ENCODE assay signal across 10 mouse cellular contexts in the genomic region with DNA sequence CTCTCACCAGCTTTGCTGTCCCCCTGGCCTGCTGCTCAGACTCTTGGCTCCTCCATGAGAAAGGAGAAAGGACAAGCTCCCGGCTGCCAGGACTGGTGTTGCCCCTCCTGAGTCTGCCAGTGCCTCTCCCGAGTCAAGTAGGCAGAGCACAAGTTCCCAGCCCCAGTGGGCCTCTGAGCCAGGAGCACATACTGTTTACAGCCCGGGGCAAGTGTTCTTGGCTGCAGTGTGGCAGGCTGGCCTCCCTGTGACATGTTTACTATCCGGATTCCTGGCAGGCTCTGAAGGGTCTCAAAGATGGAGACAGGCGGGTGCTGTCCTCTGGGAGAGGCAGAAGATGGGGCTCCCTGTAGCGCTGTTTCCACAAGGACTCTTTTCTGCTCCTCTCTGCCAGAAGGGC. TPM values are rescaled to one million over a fixed set of nuclear protein-coding genes. Genes with fewer than 3 reads are reported as not detected.
DNase-seq lines count a peak whose midpoint lies in the region; ATAC-seq and TF ChIP-seq lines count a peak whose summit lies in the region.
"Had no signal": no experiment of that assay in that cellular context is flagged by ENCODE, and none has a peak within 500 bp of the region (broad histone marks: within the 10 kb centered on the region; RNA-seq: fewer than 3 reads in every experiment).

No protein-coding gene starts in this region.

- peak overlapping the region; percentile 63 for H3K27ac ChIP-seq in embryonic facial prominence, embryonic 15.5 days (replicated peaks)
- no peak overlapping the region for H3K27ac ChIP-seq in hindbrain, postnatal 0 days
- H3K27ac ChIP-seq in midbrain, embryonic 14.5 days (replicated peaks; ENCODE audit: low read depth, low read length), result no peak overlapping the region
- H3K27ac ChIP-seq: kidney, postnatal 0 days; liver, embryonic 13.5 days had no signal

- 0 out of 2 replicates have a peak, but pooled peaks have one; percentile 9 for ATAC-seq in embryonic facial prominence, embryonic 15.5 days (ENCODE audit: insufficient number of reproducible peaks, low FRiP score, low TSS enrichment, low read depth)
- peak; percentile 38; the same call in 1 of the 2 replicates for ATAC-seq in hindbrain, postnatal 0 days
- ATAC-seq in midbrain, embryonic 14.5 days (ENCODE audit: low FRiP score, low TSS enrichment), result no peak

- H3K36me3 ChIP-seq in embryonic facial prominence, embryonic 15.5 days, result no peaks in the 10 kb centered on the region
- no peaks in the 10 kb centered on the region for H3K36me3 ChIP-seq in hindbrain, postnatal 0 days (ENCODE audit: insufficient read depth, low read length)
- no peaks in the 10 kb centered on the region for H3K36me3 ChIP-seq in midbrain, embryonic 14.5 days (ENCODE audit: control insufficient read depth, insufficient read depth, low read length)
- H3K36me3 ChIP-seq: liver, embryonic 13.5 days had no signal

- H3K27me3 ChIP-seq in embryonic facial prominence, embryonic 15.5 days, result no peaks in the 10 kb centered on the region
- no peaks in the 10 kb centered on the region for H3K27me3 ChIP-seq in hindbrain, postnatal 0 days (ENCODE audit: insufficient read depth, low read length)
- H3K27me3 ChIP-seq in midbrain, embryonic 14.5 days (ENCODE audit: control insufficient read depth, insufficient read depth, low read length), result no peaks in the 10 kb centered on the region

- H3K4me3 ChIP-seq in embryonic facial prominence, embryonic 15.5 days (replicated peaks), result no peak overlapping the region
- no peak overlapping the region for H3K4me3 ChIP-seq in hindbrain, postnatal 0 days (ENCODE audit: low read length)
- no peak overlapping the region for H3K4me3 ChIP-seq in midbrain, embryonic 14.5 days (replicated peaks; ENCODE audit: low read depth, low read length)
- H3K4me3 ChIP-seq: liver, embryonic 13.5 days had no signal

- no peak overlapping the region for H3K4me2 ChIP-seq in embryonic facial prominence, embryonic 15.5 days (replicated peaks)
- H3K4me2 ChIP-seq in hindbrain, postnatal 0 days (ENCODE audit: low read depth, low read length), result no peak overlapping the region
- H3K4me2 ChIP-seq in midbrain, embryonic 14.5 days (ENCODE audit: low read length), result no peak overlapping the region
- H3K4me2 ChIP-seq: liver, embryonic 13.5 days had no signal

- peaks cover 69% of the 10 kb centered on the region for H3K4me1 ChIP-seq in embryonic facial prominence, embryonic 15.5 days
- peaks cover 10% of the 10 kb centered on the region; the same call in 1 of the 2 replicates for H3K4me1 ChIP-seq in hindbrain, postnatal 0 days (ENCODE audit: insufficient read depth, low read length)
- H3K4me1 ChIP-seq in midbrain, embryonic 14.5 days (ENCODE audit: control insufficient read depth, insufficient read depth, low read length), result peaks cover 12% of the 10 kb centered on the region
- H3K4me1 ChIP-seq: liver, embryonic 13.5 days had no signal

- DNase-seq in heart, adult 18-20 months, result peak; percentile 71 to 87
- DNase-seq in hindbrain, postnatal 0 days (ENCODE audit: low spot score), result peak; percentile 58
- DNase-seq in midbrain, embryonic 14.5 days, result peak; percentile 45
- no peak for DNase-seq in adrenal gland, postnatal 36 days
- DNase-seq in spleen, adult 18-20 months, result no peak
- no peak for DNase-seq in thymus, postnatal 4 days
- DNase-seq: liver, embryonic 13.5 days; thymus, postnatal 36 days had no signal

- no peak for TF ChIP-seq CTCF in hindbrain, postnatal 0 days (IDR thresholded peaks at IDR 0.05; ENCODE audit: low read depth)

- no peak overlapping the region for H3K9ac ChIP-seq in embryonic facial prominence, embryonic 15.5 days
- H3K9ac ChIP-seq in hindbrain, postnatal 0 days (replicated peaks; ENCODE audit: low read length), result no peak overlapping the region
- H3K9ac ChIP-seq in midbrain, embryonic 14.5 days (replicated peaks; ENCODE audit: low read length), result no peak overlapping the region
- H3K9ac ChIP-seq: liver, embryonic 13.5 days had no signal

- no peaks in the 10 kb centered on the region for H3K9me3 ChIP-seq in embryonic facial prominence, embryonic 15.5 days (replicated peaks)
- H3K9me3 ChIP-seq in hindbrain, postnatal 0 days (ENCODE audit: low read length), result no peaks in the 10 kb centered on the region
- H3K9me3 ChIP-seq in midbrain, embryonic 14.5 days (ENCODE audit: control insufficient read depth, low read length), result no peaks in the 10 kb centered on the region
- H3K9me3 ChIP-seq: liver, embryonic 13.5 days had no signal

- WGBS in embryonic facial prominence, embryonic 15.5 days, result 36% methylated on average over 6 of the region's 6 CpGs
- WGBS in hindbrain, postnatal 0 days, result 32% methylated on average over 6 of the region's 6 CpGs
- 54% methylated on average over 6 of the region's 6 CpGs for WGBS in midbrain, embryonic 14.5 days

RNA-seq across cellular contexts. Expression of a gene that starts 28.7 kb away (rescaled TPM):
- polyA plus RNA-seq in embryonic facial prominence, embryonic 15.5 days (2015; fragmentation: Nextera tagmentation; extraction: Ambion mirVana), result 11.1 and 12.0 TPM in 2 replicates
- total RNA-seq in heart, adult 18-20 months (2021), result 10 to 100 TPM; 15.5 to 16.0 TPM
- 37.5 and 48.3 TPM in 2 replicates for total RNA-seq in hindbrain, postnatal 0 days (2014; rRNA removed)
- 12.3 and 13.4 TPM in 2 replicates for polyA plus RNA-seq in hindbrain, postnatal 0 days (2015; fragmentation: Nextera tagmentation; extraction: Ambion mirVana)
- polyA plus RNA-seq in midbrain, embryonic 14.5 days (2014; fragmentation: Nextera tagmentation; extraction: Ambion mirVana), result 28.6 and 29.0 TPM in 2 replicates
- total RNA-seq in adrenal gland, postnatal 36 days (2021), result 10 to 100 TPM; 25.9 to 30.2 TPM

Comparison
In these comparisons a context has a peak if more than half of its experiments do, and no peak if none do; other contexts are left out.
1. DNase-seq: peak in heart, adult 18-20 months (2 of 2), hindbrain, postnatal 0 days (single experiment) and midbrain, embryonic 14.5 days (single experiment); none in adrenal gland, postnatal 36 days (0 of 2), spleen, adult 18-20 months (0 of 2) and thymus, postnatal 4 days (single experiment).